Mouse (Mus musculus) forebrain, embryonic 11.5 days (tissue): ENCODE results near the gene Hoxa3. TPM values are rescaled to one million over a fixed set of nuclear protein-coding genes. Genes with fewer than 3 reads are reported as not detected.

Source experiments
- ATAC-seq: fragments of 200-750 bp; cut with Nextera tagmentation; replicated peaks from 2 replicates; pipeline ENCODE4 v1.8.0; 2017; ENCODE audit warnings: moderate TSS enrichment; ENCODE audit not compliant: low FRiP score
- DNase-seq: peaks from one replicate; pipeline ENCODE4 v3.0.0-alpha.2; 2017; ENCODE audit warnings: low spot score
- H3K27ac ChIP-seq: fragments of 300-500 bp; sonication (generic); 2 replicates; pipeline ENCODE4 v1.5.1; 2014; ENCODE audit warnings: low read depth, low read length
- H3K27me3 ChIP-seq: fragments of 300-500 bp; sonication (generic); 2 replicates; pipeline ENCODE4 v1.6.1; 2014; ENCODE audit warnings: mild to moderate bottlenecking, low read length, mixed read lengths; ENCODE audit not compliant: control insufficient read depth, insufficient read depth
- H3K36me3 ChIP-seq: fragments of 300-500 bp; sonication (generic); 2 replicates; pipeline ENCODE4 v1.6.1; 2014; ENCODE audit warnings: mild to moderate bottlenecking, low read length, moderate library complexity, mixed read lengths; ENCODE audit not compliant: control insufficient read depth, insufficient read depth
- H3K4me1 ChIP-seq: fragments of 300-500 bp; sonication (generic); replicated peaks from 2 replicates; pipeline ENCODE4 v1.6.1; 2014; ENCODE audit warnings: low read length, mixed read lengths; ENCODE audit not compliant: control insufficient read depth, insufficient read depth
- H3K4me2 ChIP-seq: fragments of 300-500 bp; sonication (generic); 2 replicates; pipeline ENCODE4 v1.6.1; 2014; ENCODE audit warnings: low read depth, mild to moderate bottlenecking, low read length, moderate library complexity, mixed read lengths; ENCODE audit not compliant: severe bottlenecking
- H3K4me3 ChIP-seq: fragments of 300-500 bp; sonication (generic); 2 replicates; pipeline ENCODE4 v1.5.1; 2014; ENCODE audit warnings: low read depth, low read length
- H3K9ac ChIP-seq: fragments of 300-500 bp; sonication (generic); 2 replicates; pipeline ENCODE4 v1.6.1; 2014; ENCODE audit warnings: low read length
- H3K9me3 ChIP-seq: fragments of 300-500 bp; sonication (generic); 2 replicates; pipeline ENCODE4 v1.6.1; 2016; ENCODE audit warnings: low read length, mixed read lengths; ENCODE audit not compliant: control insufficient read depth
- WGBS: fragments of 180-500 bp; shearing (Covaris S2); extraction: QIAGEN DNeasy Blood & Tissue Kit; methylation state at CpG from one replicate; pipeline ENCODE4 v1.1.7; 2014; 5-methylcytosine and 5-hydroxymethylcytosine counted together
- polyA plus RNA-seq: library from polyadenylated mRNA; unstranded; fragments of >200 nt; fragmentation: Nextera tagmentation; extraction: Ambion mirVana; gene quantifications from 2 replicates; pipeline ENCODE4 v1.2.1, GENCODE M21; 2014

Gene Hoxa3
- polyA plus RNA-seq, 1 experiment from 2014 or later: not detected

DNA sequence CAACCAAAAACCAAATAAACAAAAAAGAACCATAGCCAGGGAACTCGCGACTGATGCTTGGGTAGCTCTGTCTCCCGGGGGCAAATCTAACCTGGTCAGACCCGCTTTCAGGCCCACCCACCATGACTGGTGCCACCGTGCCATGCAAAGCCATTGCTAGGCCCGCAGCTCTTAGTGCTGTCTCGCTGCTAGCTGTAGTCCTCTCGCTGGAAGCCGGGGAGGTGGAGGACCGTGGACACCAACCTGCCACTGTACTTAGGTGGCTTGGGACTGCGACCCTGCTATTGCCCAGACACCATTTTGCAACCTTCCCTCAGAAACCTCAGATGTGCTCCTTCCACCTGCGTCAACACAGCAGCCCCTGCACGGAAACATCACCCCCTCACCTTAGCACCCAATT is 1.2 kb downstream of the Hoxa3 start:
- WGBS: 3% methylated on average over 13 of the region's 13 CpGs
- Histone ChIP-seq H3K27me3 (peaks cover 99% of the 10 kb centered on the region), H3K4me2 (no peak overlapping the region), H3K27ac (no peak overlapping the region), H3K36me3 (no peaks in the 10 kb centered on the region), H3K9me3 (no peaks in the 10 kb centered on the region), H3K4me3 (no peak overlapping the region), H3K4me1 (peaks cover 6% of the 10 kb centered on the region), H3K9ac (no peak overlapping the region)
- ATAC-seq (no peak), DNase-seq (peak; percentile 58)

DNA sequence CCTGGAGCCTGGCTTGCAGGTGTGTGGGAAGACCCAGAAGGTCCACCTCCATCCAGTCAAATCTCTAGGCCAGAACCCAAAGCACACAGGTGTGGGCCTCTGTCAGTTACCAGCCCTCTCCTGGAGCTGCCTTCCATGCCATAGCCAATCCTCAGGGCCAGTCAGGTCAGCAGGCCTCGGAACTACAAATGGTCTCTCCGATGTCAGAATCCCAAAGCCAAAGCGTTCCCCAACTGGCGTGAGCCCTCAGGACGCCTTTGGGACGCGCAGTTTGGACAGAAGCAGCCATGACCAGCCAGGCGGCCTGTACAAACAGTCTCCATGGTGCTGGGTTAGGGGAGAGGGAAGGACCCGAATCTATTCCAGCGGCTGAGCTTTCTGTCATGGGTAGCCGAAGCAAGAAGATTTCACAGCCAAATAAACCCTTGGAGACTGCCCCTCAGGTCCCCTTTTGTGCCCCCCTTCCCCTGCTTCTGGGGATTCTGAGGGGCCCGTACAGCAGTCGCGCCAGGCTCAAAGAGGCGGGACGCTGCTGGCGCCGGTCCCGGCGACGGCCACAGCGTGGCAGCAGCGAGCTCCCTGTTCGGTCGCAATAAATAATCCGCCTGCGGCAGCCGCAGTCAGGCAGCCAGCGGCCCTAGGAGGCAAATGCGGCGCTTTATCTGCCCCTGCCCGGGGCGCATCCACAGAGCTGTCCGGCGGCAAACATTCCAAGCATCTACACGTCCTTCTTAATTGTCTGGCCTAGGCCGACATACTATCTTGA is 1.8 kb downstream of the Hoxa3 start:
- DNase-seq: peak; percentile 88
- H3K27ac ChIP-seq: no peak overlapping the region
- no peak overlapping the region for H3K4me2 ChIP-seq
- WGBS: under 1% methylated on average over 37 of the region's 37 CpGs
- no peak overlapping the region for H3K9ac ChIP-seq
- H3K36me3 ChIP-seq: no peaks in the 10 kb centered on the region
- no peaks in the 10 kb centered on the region for H3K9me3 ChIP-seq
- ATAC-seq: no peak
- no peak overlapping the region for H3K4me3 ChIP-seq
- H3K4me1 ChIP-seq: peaks cover 5% of the 10 kb centered on the region; the same call in 1 of the 2 replicates
- peaks cover 99% of the 10 kb centered on the region for H3K27me3 ChIP-seq

DNA sequence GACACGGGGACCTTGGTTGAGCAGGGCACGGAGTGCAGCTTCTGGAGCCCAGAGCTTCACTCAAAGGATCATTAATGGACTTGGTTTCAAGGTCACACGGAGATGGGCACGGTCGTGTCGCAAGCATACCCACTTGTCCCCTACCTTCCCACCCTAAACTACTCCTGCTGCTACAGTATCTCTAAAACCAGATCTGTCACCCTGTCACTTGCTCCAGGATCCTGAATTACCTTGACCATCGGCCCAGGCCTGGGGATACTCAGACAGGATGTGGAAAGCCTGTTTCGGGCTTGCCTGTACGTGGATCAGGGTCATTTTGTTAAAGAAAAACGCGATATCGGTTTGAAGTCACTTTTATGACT is 3.5 kb downstream of the Hoxa3 start:
- H3K27me3 ChIP-seq: peaks cover 99% of the 10 kb centered on the region
- WGBS: 5% methylated on average over 12 of the region's 12 CpGs
- H3K27ac ChIP-seq: no peak overlapping the region
- H3K9ac ChIP-seq: no peak overlapping the region
- no peak overlapping the region for H3K4me2 ChIP-seq
- DNase-seq (no peak), ATAC-seq (no peak)
- H3K4me1 ChIP-seq: peaks cover 5% of the 10 kb centered on the region; the same call in 1 of the 2 replicates
- no peak overlapping the region for H3K4me3 ChIP-seq
- no peaks in the 10 kb centered on the region for H3K36me3 ChIP-seq
- no peaks in the 10 kb centered on the region for H3K9me3 ChIP-seq

DNA sequence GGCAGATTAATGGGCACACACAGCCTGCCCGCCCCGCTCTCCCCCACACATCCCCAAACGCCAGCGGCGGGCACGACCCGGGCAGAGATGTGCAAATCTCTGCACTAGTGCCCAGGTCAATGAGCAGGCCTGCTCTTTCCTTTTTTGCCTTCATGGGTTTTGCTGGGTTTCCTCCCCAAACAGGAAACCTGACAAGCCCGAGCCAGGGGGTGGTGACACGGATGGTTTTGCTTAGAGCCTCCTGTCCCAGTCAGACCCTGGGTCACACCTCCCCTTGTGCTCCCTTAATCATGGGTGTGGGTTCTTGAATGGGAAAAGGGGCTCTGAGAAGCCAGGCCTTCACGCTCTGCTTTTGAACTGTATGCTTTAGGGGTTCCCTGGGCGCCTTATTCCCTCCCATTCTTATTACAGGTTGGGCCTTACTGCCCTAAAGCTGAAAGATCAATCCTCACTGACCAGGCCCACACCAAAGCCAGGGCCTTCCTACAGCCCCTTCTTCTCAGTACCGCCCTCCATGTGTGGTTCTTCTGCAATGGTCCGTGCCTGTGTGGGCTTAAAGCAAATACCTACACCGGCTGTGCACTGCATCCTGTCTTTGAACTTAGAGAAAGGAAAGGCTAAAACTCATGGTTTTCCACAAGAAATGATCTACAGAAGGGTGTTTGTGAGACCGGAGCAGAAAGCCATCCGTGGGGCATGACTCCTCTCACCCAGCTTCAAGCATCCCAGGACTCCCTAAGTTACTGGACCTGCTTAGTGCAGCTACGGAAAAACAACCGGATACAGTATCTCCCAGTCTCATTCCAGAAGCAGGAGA is 4.1 kb downstream of the Hoxa3 start:
- DNase-seq (peak; percentile 52), ATAC-seq (no peak)
- Histone ChIP-seq H3K9me3 (no peaks in the 10 kb centered on the region), H3K4me2 (no peak overlapping the region), H3K4me3 (no peak overlapping the region), H3K9ac (no peak overlapping the region), H3K27ac (no peak overlapping the region), H3K36me3 (no peaks in the 10 kb centered on the region), H3K4me1 (peaks cover 5% of the 10 kb centered on the region; the same call in 1 of the 2 replicates), H3K27me3 (peaks cover 99% of the 10 kb centered on the region)
- 2% methylated on average over 18 of the region's 18 CpGs for WGBS

DNA sequence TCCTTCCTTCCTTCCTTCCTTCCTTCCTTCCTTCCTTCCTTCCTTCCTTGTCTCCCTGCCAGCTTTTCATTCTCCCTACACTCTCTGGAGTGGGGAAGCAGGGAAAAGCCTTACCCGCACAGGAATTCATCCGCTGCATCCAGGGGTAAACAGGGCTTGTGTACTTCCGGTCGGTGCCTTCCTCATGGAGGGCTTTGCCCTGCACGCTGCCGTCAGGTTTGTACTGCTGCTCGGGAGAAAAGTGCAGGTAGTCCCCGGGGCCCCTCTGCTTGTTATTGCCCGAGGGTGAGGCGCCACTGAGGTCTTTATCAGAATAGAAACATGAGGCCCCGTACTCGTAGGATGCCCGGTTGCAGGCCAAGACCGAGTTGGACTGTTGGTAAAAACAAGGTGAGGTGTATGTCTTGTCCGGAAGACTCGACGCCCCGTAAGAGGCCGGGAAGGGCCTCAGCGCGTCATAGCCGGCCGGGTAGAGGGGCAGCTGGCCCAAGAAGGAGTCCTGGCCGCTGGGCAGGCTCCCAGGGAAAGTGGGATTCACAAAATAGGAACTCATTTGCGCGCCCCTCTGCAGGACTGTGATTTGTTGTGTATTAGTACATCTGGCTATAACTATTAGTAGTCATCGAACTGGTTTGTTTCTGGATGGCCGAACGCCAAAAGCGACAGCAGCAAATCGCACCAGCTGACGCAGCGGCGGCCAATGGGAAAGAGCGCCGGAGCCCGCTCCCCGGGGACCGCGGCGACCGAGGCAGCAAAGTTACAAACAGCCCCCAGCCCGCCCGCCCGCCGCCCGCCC is 4.9 kb downstream of the Hoxa3 start, which contains the start of gene Hoxa6:
Hoxa6 (minus strand) TSS at position 651 of the 796 bp plus-strand sequence.
- Histone ChIP-seq H3K9ac (no peak within 1 kb of the TSS), H3K27ac (no peak within 1 kb of the TSS), H3K36me3 (no peaks in the 10 kb centered on the region), H3K4me2 (no peak within 1 kb of the TSS), H3K4me3 (no peak within 1 kb of the TSS), H3K4me1 (peaks cover 7% of the 10 kb centered on the region; the same call in 1 of the 2 replicates), H3K27me3 (peaks cover 99% of the 10 kb centered on the region), H3K9me3 (no peaks in the 10 kb centered on the region)
- ATAC-seq (no peak), DNase-seq (peak; percentile 55)
- WGBS: 1% methylated on average over 47 of the region's 47 CpGs

DNA sequence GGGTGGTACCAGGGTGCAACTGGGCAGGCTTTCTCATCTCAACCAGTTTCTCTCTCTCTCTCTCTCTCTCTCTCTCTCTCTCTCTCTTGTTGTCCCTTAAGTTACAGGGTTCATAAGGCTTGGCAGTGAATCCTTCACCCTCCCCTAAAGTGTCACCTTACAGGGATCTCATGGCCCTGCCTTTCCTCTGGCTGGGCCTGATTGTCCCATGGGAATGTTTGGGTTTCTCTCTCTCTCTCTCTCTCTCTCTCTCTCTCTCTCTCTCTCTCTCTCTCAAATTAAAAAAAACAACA is 5.5 kb downstream of the Hoxa3 start:
- ATAC-seq (no peak), DNase-seq (no peak)
- Histone ChIP-seq H3K9ac (no peak overlapping the region), H3K27me3 (peaks cover 99% of the 10 kb centered on the region), H3K4me2 (no peak overlapping the region), H3K4me3 (no peak overlapping the region), H3K36me3 (no peaks in the 10 kb centered on the region), H3K27ac (no peak overlapping the region), H3K4me1 (peaks cover 7% of the 10 kb centered on the region; the same call in 1 of the 2 replicates), H3K9me3 (no peaks in the 10 kb centered on the region)

DNA sequence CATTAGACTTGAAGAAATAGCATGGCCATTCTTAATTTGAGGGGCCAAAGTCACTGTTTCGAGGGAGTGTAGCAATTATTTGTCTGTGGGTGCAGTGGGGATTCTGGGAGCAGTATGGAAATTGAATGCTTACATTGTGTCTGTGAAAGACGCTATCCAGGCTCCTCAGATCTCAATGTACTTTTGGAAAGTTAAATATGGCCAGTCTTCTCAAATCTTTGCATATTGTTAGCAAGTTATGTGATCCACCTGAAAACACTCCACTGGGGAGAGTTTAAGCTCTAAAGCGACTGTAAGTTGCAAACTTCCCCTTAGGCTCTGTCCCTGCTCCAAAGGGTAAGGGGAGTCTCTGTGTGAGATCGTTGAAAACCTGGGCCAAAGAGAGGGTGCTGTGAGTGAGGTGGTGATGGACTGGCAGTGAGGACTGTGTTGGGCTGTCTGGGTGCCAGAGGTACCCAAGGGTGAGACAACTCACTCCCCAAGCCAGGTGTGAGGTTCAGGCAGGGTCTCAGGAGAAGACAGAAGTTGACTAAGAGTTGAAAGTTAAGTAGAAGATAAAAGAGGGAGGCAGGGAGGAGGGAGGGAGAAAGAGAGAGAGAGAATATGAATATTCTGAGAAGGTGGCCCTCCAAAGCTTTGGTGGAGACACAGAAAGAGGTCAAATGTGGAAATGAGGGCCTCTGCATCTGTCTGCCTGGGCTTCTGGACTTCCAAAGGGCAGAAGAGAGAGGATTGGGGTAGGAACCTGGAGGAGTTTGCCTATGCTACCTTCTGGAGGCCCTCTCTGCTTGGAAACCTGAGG is 6.1 kb downstream of the Hoxa3 start:
- peak; percentile 49 for DNase-seq
- Histone ChIP-seq H3K36me3 (no peaks in the 10 kb centered on the region), H3K27me3 (peaks cover 99% of the 10 kb centered on the region), H3K27ac (no peak overlapping the region), H3K4me3 (no peak overlapping the region), H3K4me2 (no peak overlapping the region), H3K9me3 (no peaks in the 10 kb centered on the region), H3K9ac (no peak overlapping the region), H3K4me1 (peaks cover 7% of the 10 kb centered on the region; the same call in 1 of the 2 replicates)
- no peak for ATAC-seq
- WGBS: 4% methylated on average over 4 of the region's 4 CpGs
